Mouse (Mus musculus): ENCODE measurements around the gene Stk16. TPM values are rescaled to one million over a fixed set of nuclear protein-coding genes. Genes with fewer than 3 reads are reported as not detected.

Stk16 gene
- total and polyA plus RNA-seq, 3 experiments = 72.6 to 114 (median 78.2) TPM

DNA sequence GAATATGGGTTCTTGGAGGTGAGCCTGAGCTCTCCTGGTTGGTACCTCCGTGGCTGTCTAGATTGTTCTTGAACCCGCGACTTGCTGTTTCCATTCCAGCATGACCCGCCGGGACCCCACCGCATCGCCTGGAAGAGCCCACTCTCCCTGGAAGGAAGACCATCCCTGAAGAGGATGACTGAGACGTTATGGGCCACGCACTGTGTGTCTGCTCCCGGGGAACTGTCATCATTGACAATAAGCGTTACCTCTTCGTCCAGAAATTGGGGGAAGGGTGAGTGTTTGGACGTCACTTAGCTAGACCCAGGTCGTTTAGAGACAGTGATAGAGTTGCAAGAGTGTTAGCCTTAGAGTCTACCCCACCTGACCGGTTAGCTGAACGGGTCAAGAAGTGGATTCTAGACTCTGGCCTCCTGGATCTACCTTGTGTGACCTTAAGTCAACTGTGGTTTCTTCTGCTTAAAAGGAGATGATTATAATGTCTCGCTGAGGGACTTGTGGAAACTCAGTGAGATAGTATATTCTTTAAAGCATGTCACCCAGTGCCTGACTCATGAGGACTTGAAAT lies 587 bp downstream of the Stk16 start:
- Histone ChIP-seq H3K9me3 (replicated peaks) (no peaks in the 10 kb centered on the region), H3K4me3 (ENCODE audit: low read depth, low read length) (peak overlapping the region; percentile 75), H3K36me3 (replicated peaks) (peaks cover 69% of the 10 kb centered on the region), H3K4me1 (ENCODE audit: insufficient read depth, low read depth, low read length) (peaks cover 70% of the 10 kb centered on the region), H3K27me3 (ENCODE audit: insufficient read depth, low read length) (no peaks in the 10 kb centered on the region)
- ATAC-seq (ENCODE audit: extremely low read depth, insufficient number of reproducible peaks, low FRiP score, poor library complexity, severe bottlenecking) = no peak
- TF ChIP-seq POLR2AphosphoS5 (IDR thresholded peaks at IDR 0.05; ENCODE audit: insufficient replicate concordance, low read depth, low read length) (no peak), GATA2 (IDR thresholded peaks at IDR 0.05; ENCODE audit: borderline replicate concordance, low read depth, low read length) (no peak), GATA1 (IDR thresholded peaks at IDR 0.05; ENCODE audit: borderline replicate concordance, low read length) (no peak), TAL1 (conservative IDR thresholded peaks at IDR 0.05; ENCODE audit: low read depth, low read length) (no peak), CTCF (IDR thresholded peaks at IDR 0.05; ENCODE audit: low read depth, low read length) (no peak)
- no peak for DNase-seq (ENCODE audit: low spot score)

DNA sequence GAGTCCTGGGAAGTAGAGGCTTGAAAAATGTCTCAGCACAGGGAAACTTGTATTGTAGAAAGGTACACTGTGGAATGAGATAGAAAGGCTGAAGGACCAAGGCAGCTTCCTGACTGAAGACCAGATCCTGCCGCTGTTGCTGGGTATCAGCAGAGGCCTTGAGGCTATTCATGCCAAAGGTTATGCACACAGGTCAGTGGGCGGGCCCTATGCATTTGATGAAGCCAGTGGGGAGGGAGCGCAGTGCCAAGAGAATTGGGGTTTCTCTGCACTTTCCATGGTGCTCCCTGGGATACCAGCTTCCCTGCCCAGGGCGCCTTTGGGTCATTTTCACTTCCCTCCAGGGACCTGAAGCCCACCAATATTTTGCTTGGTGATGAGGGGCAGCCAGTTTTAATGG lies 1.9 kb downstream of the Stk16 start:
- H3K4me3 ChIP-seq (ENCODE audit: low read depth, low read length) = peak overlapping the region; percentile 75; the same call in 1 of the 2 replicates

DNA sequence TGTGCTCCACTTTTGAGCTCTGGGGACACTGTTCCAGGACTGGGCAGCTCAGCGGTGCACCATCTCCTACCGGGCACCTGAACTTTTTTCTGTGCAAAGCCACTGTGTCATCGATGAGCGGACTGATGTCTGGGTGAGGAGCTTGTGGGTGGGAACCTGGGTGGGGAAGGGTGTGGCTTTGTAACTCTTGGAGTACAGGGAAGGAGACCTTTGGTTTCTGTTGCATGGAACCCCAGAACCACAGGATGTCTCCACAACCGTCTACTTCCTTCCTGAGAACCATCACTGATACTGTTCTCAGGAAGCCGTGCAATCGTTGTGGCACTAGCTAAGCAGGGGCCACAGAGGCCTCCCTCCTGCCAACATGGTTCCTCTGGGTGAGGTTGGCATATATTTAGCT lies 2.5 kb downstream of the Stk16 start:
- TF ChIP-seq GATA2 (IDR thresholded peaks at IDR 0.05; ENCODE audit: borderline replicate concordance, low read depth, low read length) = no peak
- TF ChIP-seq TAL1 (conservative IDR thresholded peaks at IDR 0.05; ENCODE audit: low read depth, low read length) = no peak
- no peak for TF ChIP-seq POLR2AphosphoS5 (IDR thresholded peaks at IDR 0.05; ENCODE audit: insufficient replicate concordance, low read depth, low read length)
- TF ChIP-seq GATA1 (IDR thresholded peaks at IDR 0.05; ENCODE audit: borderline replicate concordance, low read length) = no peak
- TF ChIP-seq CTCF (IDR thresholded peaks at IDR 0.05; ENCODE audit: low read depth, low read length) = no peak
- Histone ChIP-seq H3K27me3 (ENCODE audit: insufficient read depth, low read length) (no peaks in the 10 kb centered on the region), H3K9me3 (replicated peaks) (no peaks in the 10 kb centered on the region), H3K4me3 (ENCODE audit: low read depth, low read length) (peak overlapping the region; percentile 75; the same call in 1 of the 2 replicates), H3K4me1 (ENCODE audit: insufficient read depth, low read depth, low read length) (peaks cover 89% of the 10 kb centered on the region), H3K36me3 (replicated peaks) (peaks cover 77% of the 10 kb centered on the region)
- DNase-seq (ENCODE audit: low spot score) (no peak), ATAC-seq (ENCODE audit: extremely low read depth, insufficient number of reproducible peaks, low FRiP score, poor library complexity, severe bottlenecking) (no peak)

More for the DNA sequence above, 1.9 kb downstream of the Stk16 start:
- ATAC-seq (ENCODE audit: extremely low read depth, insufficient number of reproducible peaks, low FRiP score, poor library complexity, severe bottlenecking) (no peak), DNase-seq (ENCODE audit: low spot score) (no peak)
- Histone ChIP-seq H3K4me1 (ENCODE audit: insufficient read depth, low read depth, low read length) (peaks cover 83% of the 10 kb centered on the region), H3K27me3 (ENCODE audit: insufficient read depth, low read length) (no peaks in the 10 kb centered on the region), H3K36me3 (replicated peaks) (peaks cover 76% of the 10 kb centered on the region), H3K9me3 (replicated peaks) (no peaks in the 10 kb centered on the region)
- TF ChIP-seq POLR2AphosphoS5 (IDR thresholded peaks at IDR 0.05; ENCODE audit: insufficient replicate concordance, low read depth, low read length) (no peak; the same call in 1 of the 2 replicates), GATA2 (IDR thresholded peaks at IDR 0.05; ENCODE audit: borderline replicate concordance, low read depth, low read length) (no peak), GATA1 (IDR thresholded peaks at IDR 0.05; ENCODE audit: borderline replicate concordance, low read length) (no peak), TAL1 (conservative IDR thresholded peaks at IDR 0.05; ENCODE audit: low read depth, low read length) (no peak), CTCF (IDR thresholded peaks at IDR 0.05; ENCODE audit: low read depth, low read length) (no peak)

DNA sequence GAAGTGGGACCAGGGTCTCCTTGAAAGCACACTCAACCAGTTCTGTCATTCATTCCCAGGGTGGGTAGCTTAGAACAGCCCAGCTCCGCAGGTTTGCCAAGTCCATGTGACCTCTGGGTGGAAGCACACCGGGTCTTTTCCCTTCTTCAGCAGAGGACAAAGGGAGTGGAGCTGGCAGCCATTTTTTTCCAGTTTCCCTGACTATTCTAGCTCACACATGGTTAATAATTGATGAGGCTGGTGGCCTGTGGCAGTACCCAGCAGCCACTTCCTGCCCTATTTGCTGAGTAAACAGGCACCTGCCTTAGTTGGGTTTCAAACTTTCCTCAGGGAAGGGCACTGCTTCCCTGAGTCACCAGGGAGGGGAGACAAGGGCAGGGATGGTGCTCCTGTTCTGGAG lies 3.8 kb downstream of the Stk16 start:
- ATAC-seq (ENCODE audit: extremely low read depth, insufficient number of reproducible peaks, low FRiP score, poor library complexity, severe bottlenecking) = no peak
- H3K27me3 ChIP-seq (ENCODE audit: insufficient read depth, low read length) = peaks cover 1% of the 10 kb centered on the region; the same call in 1 of the 2 replicates
- H3K4me1 ChIP-seq (ENCODE audit: insufficient read depth, low read depth, low read length) = peaks cover 91% of the 10 kb centered on the region
- peaks cover 70% of the 10 kb centered on the region for H3K36me3 ChIP-seq (replicated peaks)
- no peak for DNase-seq (ENCODE audit: low spot score)
- H3K9me3 ChIP-seq (replicated peaks) = no peaks in the 10 kb centered on the region
- H3K4me3 ChIP-seq (ENCODE audit: low read depth, low read length) = peak overlapping the region; percentile 37; the same call in 1 of the 2 replicates
- TF ChIP-seq GATA1 (IDR thresholded peaks at IDR 0.05; ENCODE audit: borderline replicate concordance, low read length) = no peak
- 0 out of 2 replicates have a peak, but pooled peaks have one; percentile 48 for TF ChIP-seq POLR2AphosphoS5 (IDR thresholded peaks at IDR 0.05; ENCODE audit: insufficient replicate concordance, low read depth, low read length)

DNA sequence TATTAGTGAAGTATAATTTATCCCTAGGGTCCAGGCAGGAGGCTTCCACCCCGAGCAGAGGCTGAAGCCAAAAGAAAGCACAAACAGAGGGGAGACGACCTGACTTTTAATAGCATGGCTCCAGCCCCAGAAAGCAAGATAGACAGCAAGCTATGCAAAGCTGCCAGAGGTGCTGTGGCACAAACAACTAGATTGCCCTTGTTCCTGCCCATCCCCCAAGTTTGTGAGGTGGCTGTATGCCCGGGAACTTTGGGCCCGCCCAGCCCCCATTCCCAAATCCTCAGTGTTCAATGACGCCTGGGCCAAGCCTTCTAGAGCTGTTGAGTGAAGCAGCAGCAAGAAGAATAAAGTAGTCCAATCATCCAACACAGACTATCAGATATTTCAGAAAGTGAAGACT lies 4.2 kb downstream of the Stk16 start:
- H3K36me3 ChIP-seq (replicated peaks) = peaks cover 70% of the 10 kb centered on the region
- H3K9me3 ChIP-seq (replicated peaks) = no peaks in the 10 kb centered on the region
- H3K4me3 ChIP-seq (ENCODE audit: low read depth, low read length) = peak overlapping the region; percentile 37; the same call in 1 of the 2 replicates
- ATAC-seq (ENCODE audit: extremely low read depth, insufficient number of reproducible peaks, low FRiP score, poor library complexity, severe bottlenecking) = no peak
- peaks cover 91% of the 10 kb centered on the region for H3K4me1 ChIP-seq (ENCODE audit: insufficient read depth, low read depth, low read length)
- DNase-seq (ENCODE audit: low spot score) = no peak
- H3K27me3 ChIP-seq (ENCODE audit: insufficient read depth, low read length) = peaks cover 6% of the 10 kb centered on the region; the same call in 1 of the 2 replicates
- no peak for TF ChIP-seq GATA2 (IDR thresholded peaks at IDR 0.05; ENCODE audit: borderline replicate concordance, low read depth, low read length)
- TF ChIP-seq GATA1 (IDR thresholded peaks at IDR 0.05; ENCODE audit: borderline replicate concordance, low read length) = no peak
- TF ChIP-seq CTCF (IDR thresholded peaks at IDR 0.05; ENCODE audit: low read depth, low read length) = no peak
- no peak for TF ChIP-seq POLR2AphosphoS5 (IDR thresholded peaks at IDR 0.05; ENCODE audit: insufficient replicate concordance, low read depth, low read length)
- no peak for TF ChIP-seq TAL1 (conservative IDR thresholded peaks at IDR 0.05; ENCODE audit: low read depth, low read length)

DNA sequence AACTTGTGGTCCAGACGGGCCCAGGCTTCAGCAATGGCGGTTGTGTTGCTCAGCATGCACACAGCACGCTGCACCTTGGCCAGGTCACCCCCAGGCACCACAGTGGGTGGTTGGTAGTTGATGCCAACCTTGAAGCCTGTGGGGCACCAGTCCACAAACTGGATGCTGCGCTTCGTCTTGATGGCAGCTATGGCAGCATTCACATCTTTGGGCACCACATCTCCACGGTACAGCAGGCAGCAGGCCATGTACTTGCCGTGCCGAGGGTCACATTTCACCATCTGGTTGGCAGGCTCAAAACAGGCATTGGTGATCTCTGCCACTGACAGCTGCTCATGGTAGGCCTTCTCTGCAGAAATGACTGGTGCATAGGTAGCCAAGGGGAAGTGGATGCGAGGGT lies 5.1 kb downstream of the Stk16 start:
- TF ChIP-seq GATA2 (IDR thresholded peaks at IDR 0.05; ENCODE audit: borderline replicate concordance, low read depth, low read length) = no peak
- peak; percentile 79; the same call in 1 of the 2 replicates for TF ChIP-seq POLR2AphosphoS5 (IDR thresholded peaks at IDR 0.05; ENCODE audit: insufficient replicate concordance, low read depth, low read length)
- no peak for ATAC-seq (ENCODE audit: extremely low read depth, insufficient number of reproducible peaks, low FRiP score, poor library complexity, severe bottlenecking)
- DNase-seq (ENCODE audit: low spot score) = no peak
- Histone ChIP-seq H3K4me1 (ENCODE audit: insufficient read depth, low read depth, low read length) (peaks cover 86% of the 10 kb centered on the region), H3K27me3 (ENCODE audit: insufficient read depth, low read length) (peaks cover 6% of the 10 kb centered on the region; the same call in 1 of the 2 replicates), H3K36me3 (replicated peaks) (peaks cover 70% of the 10 kb centered on the region), H3K9me3 (replicated peaks) (no peaks in the 10 kb centered on the region), H3K4me3 (ENCODE audit: low read depth, low read length) (peak overlapping the region; percentile 59; the same call in 1 of the 2 replicates)

Measured in G1E (cell line).